Mouse (Mus musculus) induced T-regulatory cell, adult 2 months (primary cell): ENCODE measurements at regions not wholly inside any gene's neighbourhood (a gene's known extent, or its start where the extent isn't known, plus 50 kb on each side); places are given as distances from the start of the nearest gene placed in this dataset.

ENCODE experiments used
- DNase-seq: peaks from one replicate; pipeline ENCODE4 v3.0.0-alpha.2; 2012; ENCODE audit warnings: low read depth

GRCm38 (mm10) chr11:44027046-44027445, 126.0 kb upstream of the Adra1b start:
- DNase-seq = no peak

- DNase-seq = no peak
Measured at GRCm38 (mm10) chr11:44046083-44046482, 145.1 kb upstream of the Adra1b start.

- DNase-seq = no peak
Measured at GRCm38 (mm10) chr11:44049253-44049976, 148.4 kb upstream of the Adra1b start.

- no peak for DNase-seq
Measured at GRCm38 (mm10) chr11:44052481-44052880, 151.5 kb upstream of the Adra1b start.

GRCm38 (mm10) chr11:44062446-44062845, 161.4 kb upstream of the Adra1b start:
- DNase-seq = no peak

- DNase-seq = no peak
Measured at GRCm38 (mm10) chr11:44066176-44066575, 165.2 kb upstream of the Adra1b start.

GRCm38 (mm10) chr11:44083716-44084115, 182.7 kb upstream of the Adra1b start:
- DNase-seq = no peak

GRCm38 (mm10) chr11:44086951-44087350, 185.9 kb upstream of the Adra1b start:
- DNase-seq = peak; percentile 42

- no peak for DNase-seq
Measured at GRCm38 (mm10) chr11:44089514-44089913, 188.5 kb upstream of the Adra1b start.

- DNase-seq = no peak
Measured at GRCm38 (mm10) chr11:44095280-44095679, 194.3 kb upstream of the Adra1b start.

GRCm38 (mm10) chr11:44103188-44103840, 202.3 kb upstream of the Adra1b start:
- DNase-seq = no peak

- DNase-seq = no peak
Measured at GRCm38 (mm10) chr11:44103841-44104191, 202.8 kb upstream of the Adra1b start.

GRCm38 (mm10) chr11:44106231-44106630, 205.2 kb upstream of the Adra1b start:
- no peak for DNase-seq

- no peak for DNase-seq
Measured at GRCm38 (mm10) chr11:44111525-44111924, 210.5 kb upstream of the Adra1b start.

GRCm38 (mm10) chr11:44127088-44127487, 226.1 kb upstream of the Adra1b start:
- no peak for DNase-seq

GRCm38 (mm10) chr11:44128481-44128880, 227.5 kb upstream of the Adra1b start:
- no peak for DNase-seq

GRCm38 (mm10) chr11:44133244-44133643, 232.2 kb upstream of the Adra1b start:
- no peak for DNase-seq

GRCm38 (mm10) chr11:44136024-44136423, 235.0 kb upstream of the Adra1b start:
- no peak for DNase-seq

GRCm38 (mm10) chr11:44142996-44143395, 242.0 kb upstream of the Adra1b start:
- DNase-seq = no peak

- DNase-seq = no peak
Measured at GRCm38 (mm10) chr11:44144477-44144876, 243.5 kb upstream of the Adra1b start.

GRCm38 (mm10) chr11:44146419-44146818, 245.4 kb upstream of the Adra1b start:
- DNase-seq = no peak

GRCm38 (mm10) chr11:44153576-44153975, 246.3 kb upstream of the Il12b start:
- DNase-seq = no peak

- DNase-seq = no peak
Measured at GRCm38 (mm10) chr11:44155591-44155990, 244.3 kb upstream of the Il12b start.

GRCm38 (mm10) chr11:44156081-44156480, 243.8 kb upstream of the Il12b start:
- DNase-seq = no peak
